Mouse (Mus musculus) left cerebral cortex, postnatal 25 days (tissue): ENCODE results near the gene A430005L14Rik. TPM values are rescaled to one million over a fixed set of nuclear protein-coding genes. Genes with fewer than 3 reads are reported as not detected.
"Not testable (repeated sequence)": the region's sequence is repeated elsewhere in the genome, so short reads cannot be mapped to it uniquely, and the experiment has no call there.

Experiments used
- DNase-seq, 2 experiments: peaks; one replicate each; pipeline ENCODE4 v3.0.0; 2022; ENCODE audit warnings: low spot score in 2 of 2, mixed read lengths in 1 of 2
- intact Hi-C: fragments of 180-260 bp; cut with DNase I; formaldehyde crosslinking; loops from one replicate; pipeline ENCODE4 v1.15.1; 2025
- total RNA-seq, 2 experiments: library from RNA; stranded (reverse); gene quantifications; 2 replicates each; pipeline ENCODE4 v1.2.3; 2021

The A430005L14Rik gene
- total RNA-seq: 10 to 100 TPM; 25.9 to 29.3 TPM

DNA sequence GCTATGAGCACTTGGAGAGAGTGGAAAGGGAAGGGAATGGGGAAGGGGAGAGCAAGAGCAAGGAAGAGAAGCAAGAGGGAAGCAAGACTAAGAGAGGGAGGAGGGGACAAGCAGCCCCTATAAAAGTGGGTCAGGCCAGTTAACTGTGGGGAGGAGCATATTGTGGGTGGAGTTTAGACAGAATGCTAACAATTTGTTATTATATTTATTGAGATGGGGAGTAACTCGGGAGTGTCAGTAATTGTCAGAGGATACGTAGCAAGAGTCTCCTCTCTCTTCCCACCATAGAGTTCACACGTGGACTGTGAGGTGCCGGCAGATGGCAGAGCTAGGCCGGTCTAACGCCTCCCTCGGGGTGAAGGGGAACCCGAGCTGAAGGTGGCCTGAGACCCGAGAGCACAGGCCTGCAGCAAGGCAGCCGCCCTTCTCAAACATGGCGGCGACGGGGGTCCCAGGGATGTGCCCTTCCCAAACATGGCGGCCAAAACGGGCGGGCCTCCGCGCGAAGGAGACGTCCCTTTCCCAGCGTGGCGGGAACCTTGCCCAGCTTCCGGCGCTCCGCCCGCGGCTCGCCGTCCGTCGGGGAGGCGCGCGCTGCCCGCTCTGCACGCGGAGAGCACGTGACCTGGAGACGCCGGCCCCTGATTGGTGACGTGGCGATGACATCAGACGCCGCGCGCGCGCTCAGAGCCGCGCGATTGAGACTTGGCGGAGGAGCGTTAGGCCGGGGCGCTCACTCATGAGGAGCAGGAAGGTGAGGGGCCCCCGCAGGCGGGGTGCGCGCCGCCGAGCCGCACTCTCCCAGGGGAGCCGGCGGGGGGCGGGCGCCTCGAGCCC is at the start of gene A430005L14Rik:
Gene A430005L14Rik (plus strand): TSS at position 669 of the 837 bp plus-strand sequence.
- peak; percentile 98 to 99 for DNase-seq
- intact Hi-C loops: loop anchor here (1.0 to 10.0 kb wide), 2 partner anchors 19 to 188 kb away; partner anchors contain the start of genes Cep104, Dffb, Trp73 and Wrap73

DNA sequence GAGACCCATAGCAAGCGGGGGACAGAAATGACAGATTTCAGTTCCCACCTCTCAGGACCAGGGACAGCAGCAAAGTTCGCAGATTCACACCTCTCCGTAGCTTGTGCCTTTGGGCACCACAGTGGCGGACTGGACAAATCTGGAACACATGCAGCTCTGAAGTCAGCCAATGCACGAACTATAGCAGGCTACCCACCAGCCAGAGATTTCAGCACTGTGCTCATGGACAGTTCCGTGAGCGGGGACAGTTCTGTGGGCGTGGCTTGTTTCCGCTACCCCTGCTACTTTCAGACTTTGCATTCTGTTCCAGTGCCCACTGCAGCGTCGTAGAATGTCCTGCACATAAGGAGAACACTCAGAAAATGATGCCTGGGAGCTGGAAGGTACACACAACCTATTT is 49.5 kb upstream of the A430005L14Rik start:
- DNase-seq: no peak
- intact Hi-C loops: no loop called here

DNA sequence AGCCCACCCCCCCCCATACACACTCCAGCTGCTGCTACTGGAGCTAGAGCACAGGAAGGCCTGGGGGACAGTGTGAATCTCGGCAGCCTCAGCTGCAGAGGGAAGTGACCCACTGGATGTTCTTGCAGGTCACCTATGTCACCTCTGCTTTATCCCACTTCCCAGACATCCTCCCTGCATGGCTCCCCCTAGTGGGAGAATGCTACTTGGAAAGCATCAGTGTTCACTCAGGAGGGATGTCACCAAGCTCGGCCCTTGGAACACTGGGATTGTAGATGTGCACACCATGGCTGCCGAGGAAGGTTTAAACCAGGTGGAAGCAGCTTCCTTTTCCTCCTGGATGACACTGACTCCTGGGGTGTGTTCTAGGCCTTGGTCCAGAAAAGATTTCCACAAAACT is 43.4 kb upstream of the A430005L14Rik start:
- no peak for DNase-seq

DNA sequence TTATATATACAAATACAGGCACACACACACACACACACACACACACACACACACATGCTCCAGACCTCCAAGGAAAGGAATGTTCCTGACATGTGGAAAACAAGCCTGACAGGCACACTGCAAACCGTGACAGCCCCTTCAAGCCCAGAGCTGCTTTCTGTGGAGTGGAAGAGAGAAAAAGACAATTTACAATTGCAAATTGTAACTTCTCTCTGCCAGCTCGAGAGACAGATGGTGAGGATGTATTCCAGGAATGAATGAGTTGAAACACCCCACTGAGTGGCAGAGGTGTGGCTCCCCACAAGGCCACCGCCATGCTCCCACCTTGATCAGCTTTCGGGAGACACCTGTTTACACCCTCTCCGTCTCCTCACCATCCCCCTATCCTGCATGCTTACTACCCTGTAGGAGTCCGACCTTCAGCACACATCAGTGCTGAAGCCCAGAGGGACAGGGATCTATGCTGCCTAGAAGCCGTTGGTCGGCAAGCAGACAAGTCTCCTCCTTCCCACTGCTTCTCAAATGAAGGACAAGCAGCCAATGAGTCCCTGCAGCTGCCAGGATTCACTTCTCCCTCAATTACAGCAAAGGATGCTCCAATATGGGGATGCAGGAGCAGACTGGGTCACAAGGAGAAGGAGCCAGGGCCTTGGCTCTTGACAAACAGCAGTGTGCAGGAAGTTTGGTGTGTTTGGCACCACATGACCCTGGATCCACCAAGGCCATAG is 39.1 kb upstream of the A430005L14Rik start:
- intact Hi-C loops: no loop called here
- peak; percentile 32 to 64 for DNase-seq

More for the DNA sequence above, 43.4 kb upstream of the A430005L14Rik start:
- intact Hi-C loops: no loop called here

DNA sequence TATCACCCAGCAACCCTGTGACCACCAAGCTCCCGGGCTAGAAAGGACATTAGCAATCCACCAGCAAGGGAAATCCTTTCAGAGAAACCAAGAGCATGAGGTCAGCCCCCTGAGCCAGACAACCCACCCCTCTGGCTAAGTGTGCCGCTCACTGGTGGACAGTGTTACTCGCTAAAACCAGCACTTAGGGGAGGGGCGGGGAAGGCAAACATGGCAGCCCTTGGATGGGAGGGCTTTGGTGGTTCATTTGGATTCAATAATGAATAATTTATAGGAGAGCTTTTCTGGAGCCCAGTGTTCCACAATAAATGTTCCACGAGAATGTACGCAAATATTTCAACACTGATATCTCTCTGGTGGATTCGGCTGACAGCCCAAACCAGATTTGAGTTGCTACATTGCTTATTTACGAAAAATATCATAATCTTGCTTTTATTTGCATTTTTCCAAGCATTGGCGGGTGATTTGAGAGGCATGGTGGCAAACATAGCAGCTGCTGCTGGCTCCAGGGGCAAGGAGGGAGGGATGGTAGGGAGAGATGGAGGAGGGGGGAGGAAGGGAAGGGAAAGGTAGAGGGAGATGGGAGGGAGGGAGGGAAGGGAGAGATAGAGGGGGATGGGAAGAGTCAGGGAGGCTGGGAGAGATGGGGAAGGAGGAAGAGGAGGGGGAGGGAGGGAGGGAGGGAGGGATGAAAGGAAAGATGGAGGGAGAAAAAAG is 36.4 kb upstream of the A430005L14Rik start:
- no peak for DNase-seq
- intact Hi-C loops: no loop called here

DNA sequence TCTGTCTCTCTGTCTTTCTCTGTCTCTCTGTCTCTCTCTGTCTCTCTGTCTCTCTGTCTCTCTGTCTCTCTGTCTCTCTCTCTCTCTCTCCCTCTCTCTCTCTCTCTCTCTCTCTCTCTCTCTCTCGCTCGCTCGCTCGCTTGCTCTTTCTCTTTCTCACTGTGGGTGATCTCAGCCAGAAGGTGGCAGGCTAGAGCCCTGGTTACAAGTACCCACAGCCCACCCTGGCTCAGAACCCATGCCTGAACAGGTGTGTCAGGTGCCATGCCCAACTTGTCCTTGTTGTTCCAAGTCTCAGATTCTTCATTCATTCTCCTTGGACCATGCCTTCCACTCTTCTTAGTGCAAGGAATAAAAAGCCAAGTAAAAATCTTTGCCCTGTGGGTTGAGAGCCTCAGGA is 34.9 kb upstream of the A430005L14Rik start:
- DNase-seq, intact Hi-C loops: not testable (repeated sequence)

DNA sequence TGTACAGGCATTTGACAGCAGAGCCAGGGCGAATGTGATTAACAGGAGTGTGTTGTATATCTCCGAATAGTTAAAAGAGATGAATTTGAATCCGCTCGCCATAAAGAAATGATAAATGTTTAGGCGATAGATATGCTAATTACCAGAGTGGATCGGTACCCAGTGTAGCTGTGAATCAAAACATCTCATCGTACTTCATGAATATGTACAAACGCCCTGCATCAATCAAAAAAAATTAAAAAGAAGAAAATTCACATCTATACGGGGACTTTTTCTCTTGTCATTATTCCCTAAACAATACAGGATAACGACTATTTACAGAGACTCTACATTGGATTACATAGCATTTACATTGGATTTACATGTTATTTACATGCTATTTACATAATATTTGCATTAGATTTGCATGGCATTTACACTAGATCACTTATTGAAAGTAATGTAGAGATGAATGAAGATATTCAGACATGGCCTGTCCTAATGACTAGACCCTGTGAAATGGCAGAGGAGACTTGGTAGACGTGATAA is 28.2 kb upstream of the A430005L14Rik start:
- DNase-seq: no peak
- intact Hi-C loops: no loop called here

DNA sequence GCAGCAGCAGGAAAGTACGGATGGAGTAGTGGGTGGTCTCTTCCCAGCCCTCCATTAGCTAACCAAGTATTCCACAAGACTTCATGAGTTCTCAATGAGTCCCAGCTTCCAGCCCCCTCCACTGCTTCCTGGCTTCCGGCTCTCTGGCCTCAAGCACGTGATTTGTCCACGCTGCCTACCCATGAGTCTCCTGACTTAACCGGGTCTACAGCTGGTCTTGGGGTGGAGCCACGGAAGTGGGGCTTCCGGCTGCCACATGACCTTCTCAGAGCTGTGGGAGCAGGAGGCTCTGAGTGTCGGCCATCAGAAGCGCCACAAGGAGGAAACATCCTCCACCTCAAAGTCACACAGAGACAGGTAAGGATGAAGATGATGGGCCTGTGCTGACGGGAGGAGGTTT is 27.6 kb upstream of the A430005L14Rik start:
- no peak for DNase-seq
- intact Hi-C loops: no loop called here

DNA sequence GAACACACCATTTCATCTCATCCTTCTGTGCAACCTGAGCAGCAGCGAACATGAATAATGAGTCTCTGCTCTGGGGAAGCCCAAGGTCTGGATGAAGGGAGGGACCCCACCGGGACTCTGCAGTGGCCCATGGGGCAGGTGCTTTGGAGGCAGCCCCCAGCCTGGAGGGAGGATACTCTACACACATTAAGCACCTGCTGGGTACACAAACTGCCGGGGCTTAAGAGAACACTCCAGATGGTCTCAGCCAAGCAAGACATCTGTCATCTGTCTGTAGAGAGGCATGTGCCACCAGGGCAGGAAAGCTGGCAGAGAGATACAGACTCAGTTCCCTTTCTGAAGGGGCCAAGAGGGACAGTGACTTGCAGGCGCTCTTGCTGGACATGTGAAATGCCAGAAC is 27.1 kb upstream of the A430005L14Rik start:
- intact Hi-C loops: loop anchor here (10.0 kb wide), 1 partner anchor 745 kb away; no protein-coding TSS in a partner anchor
- DNase-seq: no peak

DNA sequence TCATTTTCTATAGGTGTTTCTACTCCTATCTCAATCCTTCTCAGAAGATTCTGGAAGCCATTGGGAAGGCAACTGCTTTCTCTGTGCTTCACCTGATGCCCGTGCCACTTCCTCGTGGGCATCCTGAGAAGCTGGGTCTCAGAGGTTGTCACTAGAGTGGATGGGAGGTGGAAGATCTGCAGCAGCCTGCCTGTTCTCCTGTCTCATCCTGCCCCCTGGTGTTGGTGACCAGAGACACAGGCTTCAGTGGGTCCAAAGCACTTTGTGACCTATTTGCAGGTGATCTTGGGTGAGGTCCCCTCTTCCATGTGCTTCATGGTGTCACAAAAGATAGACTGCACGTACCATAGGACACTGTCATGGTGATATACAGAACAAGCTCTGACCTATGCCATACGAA is 13.8 kb upstream of the A430005L14Rik start:
- DNase-seq: peak; percentile 52 to 55
- intact Hi-C loops: loop anchor here (2.0 to 10.0 kb wide), 6 partner anchors 136 to 1408 kb away; no protein-coding TSS in a partner anchor

DNA sequence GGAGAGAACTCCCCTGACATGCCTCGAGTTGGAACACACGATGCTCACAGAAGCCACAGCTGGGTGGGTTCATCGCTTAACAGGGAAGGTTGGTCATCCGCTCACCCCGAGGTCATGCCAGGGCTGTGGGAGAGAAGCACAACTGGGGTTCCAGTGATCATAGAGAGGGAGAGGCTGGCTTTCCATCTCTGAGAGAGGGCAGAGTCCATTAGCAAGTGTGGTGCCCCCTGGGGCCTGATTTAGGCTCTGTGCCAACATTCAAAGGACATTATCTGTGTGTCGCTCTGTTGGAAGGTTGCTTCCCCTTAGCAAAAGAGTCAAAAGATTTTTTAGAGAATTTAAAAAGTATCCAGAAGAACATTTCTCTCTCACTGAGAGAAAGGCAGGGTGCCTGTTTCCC is 12.8 kb upstream of the A430005L14Rik start:
- intact Hi-C loops: loop anchor here (5.0 to 10.0 kb wide), 5 partner anchors 137 to 1409 kb away; no protein-coding TSS in a partner anchor
- DNase-seq: no peak

DNA sequence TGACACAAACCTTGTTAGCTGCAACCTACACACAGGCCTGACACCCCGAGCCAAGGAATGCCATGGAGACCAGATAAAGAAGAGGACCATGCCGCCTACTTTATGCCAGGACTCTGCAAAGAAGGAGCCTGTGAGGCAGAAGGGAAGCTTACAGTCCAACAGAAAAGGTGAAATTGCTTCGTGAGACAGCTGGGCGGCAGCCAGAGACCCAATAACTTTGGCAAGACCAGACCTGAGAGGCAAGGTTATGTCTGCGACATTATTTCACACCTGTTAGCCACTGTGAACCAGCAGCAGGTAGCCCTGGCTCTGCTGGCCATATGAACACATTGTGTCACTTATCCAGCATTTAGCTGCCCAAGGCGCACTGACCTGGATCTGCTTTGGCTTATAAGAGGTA is 11.3 kb upstream of the A430005L14Rik start:
- DNase-seq: no peak

DNA sequence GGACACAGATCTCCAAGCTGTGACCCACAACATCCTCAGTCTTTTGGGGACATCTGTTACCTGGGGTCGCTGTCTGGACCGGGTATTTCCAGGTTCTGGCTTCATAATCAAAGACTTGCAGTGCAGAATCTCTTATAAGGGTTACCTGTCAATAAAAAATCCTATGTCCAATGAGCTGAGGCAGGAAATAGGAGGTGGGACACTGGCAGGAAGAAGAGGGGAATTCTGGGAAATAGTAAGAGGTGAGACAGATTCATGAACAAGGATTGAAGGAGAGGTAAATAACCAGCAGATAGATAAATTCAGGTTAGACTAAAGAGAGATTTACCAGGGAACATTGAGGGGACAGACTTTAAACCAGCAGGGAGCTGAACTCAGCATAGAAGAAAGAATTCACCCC is 6.7 kb upstream of the A430005L14Rik start:
- intact Hi-C loops: loop anchor here (10.0 kb wide), 1 partner anchor 194 kb away; the partner anchor contains the start of genes Trp73 and Wrap73
- DNase-seq: no peak

More for the DNA sequence above, 11.3 kb upstream of the A430005L14Rik start:
- intact Hi-C loops: loop anchor here (10.0 kb wide), 3 partner anchors 531 to 1411 kb away; no protein-coding TSS in a partner anchor

DNA sequence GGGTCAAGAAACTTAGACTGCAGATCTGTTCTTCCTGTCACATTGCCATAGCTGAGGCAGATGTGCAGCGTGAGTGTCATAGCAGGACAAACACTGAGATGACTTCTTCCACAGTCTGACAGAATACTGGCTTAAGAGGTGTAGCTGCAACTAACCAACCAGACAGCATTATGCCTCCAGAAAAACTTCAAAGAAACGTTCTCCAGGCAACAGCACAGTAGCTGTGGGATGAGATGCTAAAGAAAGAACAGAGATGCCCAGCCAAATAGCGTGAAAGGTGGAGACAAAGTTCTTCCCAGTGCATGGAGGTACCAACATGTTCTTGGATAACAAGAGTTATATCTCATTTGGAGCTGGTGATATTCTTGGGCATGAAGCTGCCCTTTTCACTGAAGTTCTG is 5.9 kb upstream of the A430005L14Rik start:
- DNase-seq: peak in 1 of 2 experiments; percentile 55
- intact Hi-C loops: loop anchor here (10.0 kb wide), 1 partner anchor 194 kb away; the partner anchor contains the start of genes Trp73 and Wrap73

DNA sequence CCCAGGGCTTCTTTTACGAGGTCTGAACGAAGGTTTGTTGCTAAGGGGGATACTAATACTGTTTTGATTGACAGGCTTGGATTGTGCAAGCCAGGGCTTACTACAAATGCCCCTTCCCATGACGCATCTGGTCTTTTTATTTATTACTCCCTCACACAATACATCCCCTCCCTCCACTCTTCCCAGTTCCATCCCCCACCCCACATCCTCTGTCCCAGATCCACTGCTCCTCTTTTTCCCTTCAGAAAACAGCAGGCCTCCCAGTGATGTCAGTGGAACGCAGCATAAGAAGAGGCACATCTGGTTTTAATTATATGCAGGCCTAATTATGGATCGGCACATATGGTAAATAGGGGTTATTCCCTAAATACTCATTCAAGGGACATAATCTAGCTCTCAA is 5.3 kb upstream of the A430005L14Rik start:
- DNase-seq: no peak
- intact Hi-C loops: loop anchor here (10.0 kb wide), 1 partner anchor 193 kb away; the partner anchor contains the start of genes Trp73 and Wrap73

DNA sequence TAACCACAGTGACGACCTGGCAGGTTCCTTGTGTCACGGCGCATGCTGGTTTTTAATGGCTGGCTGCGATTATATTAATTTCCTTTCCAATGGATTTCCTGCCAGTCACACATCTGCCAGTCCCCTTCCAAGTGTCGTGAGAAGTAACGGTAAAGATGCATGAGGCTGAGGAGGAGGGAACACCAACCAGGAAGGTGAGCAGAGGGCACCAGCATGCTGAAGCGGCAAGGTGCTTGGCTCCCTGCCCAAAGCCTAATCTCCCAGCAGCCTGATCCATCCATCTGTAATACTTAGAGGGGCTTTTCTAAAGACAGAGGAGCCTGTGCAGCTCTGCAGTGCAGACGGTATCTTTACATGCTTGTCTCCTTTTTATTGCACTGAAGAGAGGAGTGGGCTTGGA is 1.4 kb upstream of the A430005L14Rik start:
- intact Hi-C loops: loop anchor here (10.0 kb wide), 1 partner anchor 189 kb away; the partner anchor contains the start of genes Trp73 and Wrap73
- DNase-seq: no peak

DNA sequence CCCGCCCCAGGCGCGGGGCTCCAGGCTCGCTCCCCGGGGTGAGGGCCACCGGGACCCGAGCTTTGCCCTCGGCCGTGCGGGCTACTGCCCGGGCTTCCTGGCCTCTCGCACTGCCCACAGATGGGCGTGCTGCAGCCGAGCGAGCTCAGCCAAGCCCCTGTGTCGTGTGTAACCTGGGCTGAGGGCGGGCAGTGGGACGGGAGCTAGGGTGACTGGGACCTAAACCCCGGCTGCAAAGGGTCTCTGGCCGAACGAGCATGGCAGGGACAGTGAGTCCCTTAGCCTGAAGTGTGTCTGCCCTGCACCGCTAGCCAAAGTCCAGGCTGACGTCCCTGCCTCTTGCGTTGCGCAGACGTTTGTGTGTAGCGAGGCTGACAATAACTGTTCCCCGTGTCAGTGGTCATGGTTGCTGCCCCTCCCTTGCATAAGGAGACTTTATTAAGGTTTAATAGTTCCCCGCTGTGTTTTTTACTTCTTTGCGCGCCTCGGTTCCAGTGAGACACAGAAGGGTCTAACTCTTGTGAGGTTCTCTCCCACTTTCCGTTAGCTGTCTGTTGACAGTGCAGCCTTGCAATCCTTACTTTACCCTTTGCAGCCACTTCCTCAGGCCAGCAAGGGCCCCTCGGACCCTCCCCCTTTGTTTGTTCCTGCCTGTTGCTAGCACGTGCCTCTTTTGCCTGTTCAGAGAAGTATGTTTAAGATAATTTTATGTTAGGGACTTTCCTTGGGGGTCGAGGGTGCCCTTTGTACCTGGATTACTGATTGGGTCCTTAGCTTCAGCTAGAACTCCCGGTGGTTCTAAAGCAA is 610 bp downstream of the A430005L14Rik start:
- DNase-seq: no peak
- intact Hi-C loops: loop anchor here (1.0 to 10.0 kb wide), 2 partner anchors 18 to 187 kb away; partner anchors contain the start of genes Cep104, Dffb, Trp73 and Wrap73

DNA sequence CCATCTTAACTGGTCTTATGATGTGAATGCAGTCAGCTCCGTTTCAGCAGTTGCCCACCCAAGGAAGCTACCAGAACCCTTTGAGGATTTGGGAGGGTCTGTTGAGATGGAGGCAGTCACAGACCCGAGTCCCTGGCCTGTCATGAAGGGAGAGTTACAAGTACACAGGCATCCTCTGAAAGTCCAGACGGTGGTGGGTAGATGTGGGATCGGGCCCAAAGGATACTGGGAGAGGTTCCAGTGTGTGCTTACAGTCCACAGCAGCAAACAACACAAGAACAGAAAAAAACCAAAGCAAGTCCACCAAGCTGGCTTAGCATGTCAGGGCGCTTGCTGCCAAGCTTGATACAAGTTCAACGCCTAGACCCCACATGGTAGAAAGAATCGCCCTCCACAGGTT is 5.6 kb downstream of the A430005L14Rik start:
- intact Hi-C loops: no loop called here

More for the DNA sequence above, 5.6 kb downstream of the A430005L14Rik start:
- peak; percentile 37 to 83 for DNase-seq
